Mouse (Mus musculus) G1E (cell line): ENCODE data around the gene Kcnip4. TPM values are rescaled to one million over a fixed set of nuclear protein-coding genes. Genes with fewer than 3 reads are reported as not detected.

Source experiments
- ATAC-seq: 2 replicates; pipeline ENCODE4 v1.8.0; 2016; ENCODE audit warnings: mild to moderate bottlenecking; ENCODE audit not compliant: insufficient number of reproducible peaks, poor library complexity, low FRiP score, severe bottlenecking; ENCODE audit errors: extremely low read depth
- DNase-seq: peaks from one replicate; pipeline ENCODE4 v3.0.0; 2012; ENCODE audit warnings: low spot score
- H3K27me3 ChIP-seq: 2 replicates; pipeline ENCODE4 v1.6.1; 2012; ENCODE audit warnings: mild to moderate bottlenecking, low read length, inconsistent platforms; ENCODE audit not compliant: insufficient read depth
- H3K36me3 ChIP-seq: replicated peaks from 2 replicates; pipeline ENCODE3; 2012; ENCODE audit warnings: mild to moderate bottlenecking, inconsistent platforms
- H3K4me1 ChIP-seq: 2 replicates; pipeline ENCODE4 v1.6.1; 2012; ENCODE audit warnings: low read depth, low read length, inconsistent platforms, mixed read lengths; ENCODE audit not compliant: insufficient read depth
- H3K4me3 ChIP-seq: 2 replicates; pipeline ENCODE4 v1.5.1; 2012; ENCODE audit warnings: low read depth, mild to moderate bottlenecking, inconsistent platforms, low read length, moderate library complexity, mixed read lengths
- H3K9me3 ChIP-seq: replicated peaks from 2 replicates; pipeline ENCODE4 v1.6.1; 2012; ENCODE audit warnings: inconsistent platforms
- CTCF ChIP-seq: IDR thresholded peaks from 2 replicates; pipeline ENCODE4 v1.5.1; 2012; ENCODE audit warnings: low read depth, low read length, inconsistent platforms, mixed read lengths
- GATA1 ChIP-seq: IDR thresholded peaks from 2 replicates; pipeline ENCODE4 v1.6.1; 2012; ENCODE audit warnings: borderline replicate concordance, low read length, inconsistent platforms, mixed read lengths
- GATA2 ChIP-seq: IDR thresholded peaks from 2 replicates; pipeline ENCODE4 v1.6.1; 2012; ENCODE audit warnings: low read depth, low read length, inconsistent platforms, borderline replicate concordance
- POLR2AphosphoS5 ChIP-seq: IDR thresholded peaks from 2 replicates; pipeline ENCODE4 v1.6.1; 2012; ENCODE audit warnings: low read depth, low read length, inconsistent platforms; ENCODE audit not compliant: insufficient replicate concordance
- TAL1 ChIP-seq: conservative IDR thresholded peaks from 2 replicates; pipeline ENCODE4 v1.6.1; 2012; ENCODE audit warnings: low read depth, low read length, inconsistent platforms, mixed read lengths
- polyA plus RNA-seq: library from polyadenylated mRNA; stranded (reverse); fragments of >175 nt; gene quantifications from 2 replicates; pipeline ENCODE4 v1.2.3, GENCODE M21; 2012
- total RNA-seq, 2 experiments: library from RNA; stranded (forward) in 1 of 2; stranded (reverse) in 1 of 2; fragments of 200-1000 nt in 1 of 2; fragments of >200 nt in 1 of 2; fragmentation: Nextera tagmentation in 1 of 2; gene quantifications; 2 replicates each; pipeline ENCODE4 v1.2.3; 2014 to 2017

The Kcnip4 gene
- total and polyA plus RNA-seq, 3 experiments, result 0.05 to 0.38 TPM; not detected in 1

DNA sequence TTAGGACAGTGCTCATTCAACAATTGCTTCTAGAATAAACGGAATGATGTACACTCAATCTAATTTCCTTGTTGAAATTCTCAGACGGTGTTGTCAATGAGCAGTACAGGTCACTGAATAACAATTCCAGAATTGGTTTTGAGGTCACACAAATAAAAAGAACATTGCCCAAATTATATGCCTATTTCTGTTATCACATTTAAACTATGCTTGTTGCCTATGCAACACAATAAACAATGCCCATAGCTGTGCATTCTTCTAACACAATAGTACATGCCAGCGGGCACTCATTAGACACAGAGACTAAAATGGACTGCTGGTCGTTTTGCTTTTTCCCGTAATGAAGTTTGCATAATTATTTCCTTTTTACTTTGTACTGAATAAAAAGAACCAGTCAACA lies 176.2 kb downstream of the Kcnip4 start:
- no peak for DNase-seq
- no peaks in the 10 kb centered on the region for H3K9me3 ChIP-seq
- no peak overlapping the region for H3K4me3 ChIP-seq
- no peaks in the 10 kb centered on the region for H3K4me1 ChIP-seq
- ATAC-seq, result no peak
- H3K27me3 ChIP-seq, result no peaks in the 10 kb centered on the region
- no peaks in the 10 kb centered on the region for H3K36me3 ChIP-seq
- no peak for TF ChIP-seq GATA2
- no peak for TF ChIP-seq CTCF
- no peak for TF ChIP-seq GATA1
- no peak for TF ChIP-seq TAL1
- TF ChIP-seq POLR2AphosphoS5, result no peak

DNA sequence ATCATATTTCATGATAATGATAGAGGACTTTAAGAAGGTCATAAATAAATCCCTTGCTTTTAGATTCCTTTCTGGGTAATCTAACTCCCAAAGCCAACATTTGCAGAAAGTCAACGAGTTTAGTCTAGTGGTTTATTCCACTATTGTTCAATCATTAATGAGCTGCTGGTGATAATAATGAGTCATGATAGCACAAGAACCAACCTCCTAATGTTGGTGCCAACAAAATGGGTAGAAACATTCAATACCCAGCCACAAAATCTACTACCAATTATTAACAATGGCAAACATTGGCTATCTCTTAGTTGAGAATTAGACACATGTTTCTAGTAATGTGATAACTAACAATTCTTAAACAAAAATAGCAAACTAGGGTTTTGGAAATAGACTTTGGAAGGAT lies 180.1 kb downstream of the Kcnip4 start:
- no peaks in the 10 kb centered on the region for H3K36me3 ChIP-seq
- ATAC-seq (no peak), DNase-seq (no peak)
- no peaks in the 10 kb centered on the region for H3K9me3 ChIP-seq
- H3K27me3 ChIP-seq, result no peaks in the 10 kb centered on the region
- H3K4me1 ChIP-seq, result no peaks in the 10 kb centered on the region
- TF ChIP-seq TAL1 (no peak), POLR2AphosphoS5 (no peak), GATA1 (no peak), CTCF (no peak), GATA2 (no peak)
- no peak overlapping the region for H3K4me3 ChIP-seq

GRCm38 (mm10) chr5:49337164-49337563 lies 187.5 kb downstream of the Kcnip4 start:
- no peak for TF ChIP-seq POLR2AphosphoS5
- no peak for TF ChIP-seq TAL1
- no peak for TF ChIP-seq CTCF
- no peak for TF ChIP-seq GATA2
- no peak for TF ChIP-seq GATA1
- Histone ChIP-seq H3K27me3 (no peaks in the 10 kb centered on the region), H3K4me1 (no peaks in the 10 kb centered on the region), H3K9me3 (no peaks in the 10 kb centered on the region), H3K4me3 (no peak overlapping the region), H3K36me3 (no peaks in the 10 kb centered on the region)
- ATAC-seq, result no peak
- DNase-seq, result no peak

GRCm38 (mm10) chr5:49333063-49333462 lies 191.6 kb downstream of the Kcnip4 start:
- Histone ChIP-seq H3K4me3 (no peak overlapping the region), H3K27me3 (no peaks in the 10 kb centered on the region), H3K4me1 (no peaks in the 10 kb centered on the region), H3K9me3 (no peaks in the 10 kb centered on the region), H3K36me3 (no peaks in the 10 kb centered on the region)
- no peak for ATAC-seq
- no peak for DNase-seq
- no peak for TF ChIP-seq TAL1
- no peak for TF ChIP-seq GATA2
- TF ChIP-seq CTCF, result no peak
- no peak for TF ChIP-seq POLR2AphosphoS5
- TF ChIP-seq GATA1, result no peak

DNA sequence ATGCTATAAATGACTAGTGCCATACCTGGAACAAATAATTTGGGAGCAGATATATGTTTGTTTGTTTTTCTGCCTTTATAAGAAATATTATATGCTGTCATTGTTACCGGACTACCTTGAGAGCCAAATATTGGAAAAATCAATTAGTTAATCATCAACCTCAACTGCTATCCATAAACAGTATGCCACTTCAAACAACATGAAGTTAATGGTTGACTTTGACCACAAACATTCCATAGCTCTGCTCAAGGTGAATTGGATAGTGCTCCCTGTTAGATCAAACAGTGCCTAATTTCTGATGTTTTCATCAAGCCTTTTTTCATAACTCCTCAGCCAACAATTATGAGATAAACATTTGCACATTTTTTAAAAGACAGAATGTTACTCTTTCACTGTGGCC lies 195.7 kb downstream of the Kcnip4 start:
- H3K27me3 ChIP-seq, result no peaks in the 10 kb centered on the region
- H3K4me3 ChIP-seq, result no peak overlapping the region
- H3K36me3 ChIP-seq, result no peaks in the 10 kb centered on the region
- TF ChIP-seq TAL1 (no peak), CTCF (no peak), GATA1 (no peak), GATA2 (no peak), POLR2AphosphoS5 (no peak)
- DNase-seq, result no peak
- no peak for ATAC-seq
- H3K4me1 ChIP-seq, result no peaks in the 10 kb centered on the region
- H3K9me3 ChIP-seq, result no peaks in the 10 kb centered on the region

- Histone ChIP-seq H3K4me1 (no peaks in the 10 kb centered on the region), H3K9me3 (no peaks in the 10 kb centered on the region), H3K4me3 (no peak overlapping the region), H3K36me3 (no peaks in the 10 kb centered on the region), H3K27me3 (no peaks in the 10 kb centered on the region)
- no peak for DNase-seq
- ATAC-seq, result no peak
- no peak for TF ChIP-seq GATA1
- TF ChIP-seq TAL1, result no peak
- no peak for TF ChIP-seq POLR2AphosphoS5
- no peak for TF ChIP-seq GATA2
- TF ChIP-seq CTCF, result no peak
Measured at GRCm38 (mm10) chr5:49318661-49319060, 206.0 kb downstream of the Kcnip4 start.

DNA sequence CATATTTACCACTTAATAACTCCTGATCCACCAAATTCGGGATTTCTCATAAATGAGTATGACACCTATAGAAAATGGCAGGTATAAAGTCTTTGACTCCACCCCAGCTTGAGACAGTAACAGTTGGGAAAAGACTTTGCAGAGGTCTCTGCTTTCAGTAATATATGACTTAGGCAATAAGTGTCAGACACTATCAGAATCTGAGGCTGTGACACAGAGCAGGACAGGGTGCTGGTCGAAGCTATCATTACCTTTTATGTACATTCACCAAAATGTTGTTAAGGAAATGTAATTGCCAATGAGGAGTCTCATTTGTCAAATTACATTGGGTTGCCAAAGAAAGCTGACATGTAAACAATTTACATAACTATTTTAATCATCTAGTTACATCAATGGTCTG lies 206.8 kb downstream of the Kcnip4 start:
- no peak overlapping the region for H3K4me3 ChIP-seq
- no peaks in the 10 kb centered on the region for H3K36me3 ChIP-seq
- no peaks in the 10 kb centered on the region for H3K4me1 ChIP-seq
- no peak for DNase-seq
- H3K9me3 ChIP-seq, result no peaks in the 10 kb centered on the region
- ATAC-seq, result no peak
- H3K27me3 ChIP-seq, result no peaks in the 10 kb centered on the region
- TF ChIP-seq POLR2AphosphoS5 (no peak), CTCF (no peak), GATA1 (no peak), TAL1 (no peak), GATA2 (no peak)
